Mouse (Mus musculus): ENCODE measurements at regions not wholly inside any gene's neighbourhood (a gene's known extent, or its start where the extent isn't known, plus 50 kb on each side); places are given as distances from the start of the nearest gene placed in this dataset.
"Not testable (repeated sequence)": the region's sequence is repeated elsewhere in the genome, so short reads cannot be mapped to it uniquely, and the experiment has no call there.

DNA sequence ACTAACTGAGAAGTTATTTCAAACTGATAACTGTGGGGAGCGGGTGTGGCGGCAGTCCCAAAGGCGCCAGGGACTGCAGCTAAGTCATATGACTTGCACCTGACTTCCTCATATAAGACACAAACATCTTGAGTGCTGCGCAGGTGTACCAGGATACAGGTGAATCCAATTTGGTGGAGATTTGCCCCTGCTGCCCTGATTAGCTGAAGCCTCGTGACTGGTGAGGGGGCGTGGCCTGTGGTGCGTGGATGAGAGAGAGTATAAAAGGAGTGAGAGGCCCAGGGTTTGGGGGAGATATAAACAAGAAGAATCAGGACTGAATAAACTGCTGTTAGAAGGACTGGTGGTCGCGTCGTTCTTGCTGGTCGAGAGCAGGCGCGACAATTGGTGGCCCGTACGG, 731.6 kb upstream of the Pcdh10 start:
- not testable (repeated sequence) for DNase-seq; H3K9ac ChIP-seq; H3K27me3 ChIP-seq (ENCODE audit: insufficient read depth, low read length); H3K4me3 ChIP-seq (ENCODE audit: low read depth, low read length); H3K4me1 ChIP-seq (ENCODE audit: insufficient read depth); ATAC-seq; H3K9me3 ChIP-seq (ENCODE audit: low read length); H3K36me3 ChIP-seq (ENCODE audit: insufficient read depth); H3K27ac ChIP-seq (ENCODE audit: low read depth, low read length); H3K4me2 ChIP-seq (ENCODE audit: low read depth)
- WGBS = 85% methylated on average over 5 of the region's 15 CpGs

DNA sequence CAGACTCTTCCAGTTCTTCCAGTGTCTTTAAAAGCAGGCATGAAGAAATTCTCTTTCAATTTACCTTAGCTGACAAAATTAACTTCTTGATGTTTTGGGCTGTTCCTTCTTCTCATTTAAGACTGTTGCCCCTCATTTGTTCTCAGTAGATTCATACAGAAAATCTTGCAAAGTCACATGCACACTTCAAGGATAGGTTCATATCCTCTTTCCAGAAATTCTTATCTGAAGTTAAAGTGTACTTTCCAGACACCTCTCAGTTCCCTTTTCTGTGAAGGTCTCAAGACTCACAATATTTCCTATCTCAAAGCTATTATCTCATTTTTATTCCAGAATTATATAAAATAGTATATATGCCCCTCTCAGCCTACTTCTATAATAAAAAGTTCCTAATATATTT, 681.8 kb upstream of the Pcdh10 start:
- TF ChIP-seq CTCF (IDR thresholded peaks at IDR 0.05; ENCODE audit: low read depth) = no peak
- no peaks in the 10 kb centered on the region for H3K4me1 ChIP-seq (ENCODE audit: insufficient read depth)
- no peak overlapping the region for H3K9ac ChIP-seq
- no peaks in the 10 kb centered on the region for H3K36me3 ChIP-seq (ENCODE audit: insufficient read depth)
- H3K4me3 ChIP-seq (ENCODE audit: low read depth, low read length) = no peak overlapping the region
- DNase-seq (no peak), ATAC-seq (no peak)
- H3K27ac ChIP-seq (ENCODE audit: low read depth, low read length) = no peak overlapping the region
- H3K4me2 ChIP-seq (ENCODE audit: low read depth) = no peak overlapping the region
- H3K9me3 ChIP-seq (ENCODE audit: low read length) = no peaks in the 10 kb centered on the region
- H3K27me3 ChIP-seq (ENCODE audit: insufficient read depth, low read length) = no peaks in the 10 kb centered on the region

DNA sequence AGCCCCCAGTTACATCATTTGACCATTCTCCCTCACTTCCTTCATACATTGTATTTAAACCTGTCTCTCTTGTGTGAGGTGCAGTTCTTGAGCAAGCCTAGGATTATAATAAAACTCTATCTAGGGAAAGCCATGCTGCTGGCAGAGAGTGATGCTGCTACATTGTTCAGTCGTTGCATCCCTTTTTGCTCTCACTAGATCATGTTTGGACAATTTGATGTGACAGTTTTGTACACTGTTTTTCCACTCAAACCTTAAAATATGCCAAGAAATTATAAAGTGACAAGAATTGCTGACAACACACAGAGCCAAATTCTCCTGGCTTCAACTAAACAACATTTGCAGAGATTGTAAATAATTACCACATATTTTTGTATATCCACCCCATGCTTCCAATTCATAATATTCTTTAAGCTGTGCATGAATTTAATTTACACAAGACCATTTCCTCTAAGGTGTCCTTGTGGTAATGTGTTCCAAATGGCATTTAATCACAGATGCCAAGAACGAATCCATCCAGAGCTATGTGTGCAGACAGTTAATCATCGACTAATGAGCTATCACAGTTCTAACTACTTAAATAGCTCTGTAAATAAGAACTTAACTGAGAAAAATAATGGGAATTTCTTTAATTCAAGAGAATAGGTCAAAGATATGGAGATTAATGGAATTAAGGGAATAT, 681.1 kb upstream of the Pcdh10 start:
- Histone ChIP-seq H3K9me3 (ENCODE audit: low read length) (no peaks in the 10 kb centered on the region), H3K27me3 (ENCODE audit: insufficient read depth, low read length) (no peaks in the 10 kb centered on the region), H3K27ac (ENCODE audit: low read depth, low read length) (no peak overlapping the region), H3K36me3 (ENCODE audit: insufficient read depth) (no peaks in the 10 kb centered on the region), H3K9ac (no peak overlapping the region), H3K4me3 (ENCODE audit: low read depth, low read length) (no peak overlapping the region), H3K4me2 (ENCODE audit: low read depth) (no peak overlapping the region), H3K4me1 (ENCODE audit: insufficient read depth) (no peaks in the 10 kb centered on the region)
- TF ChIP-seq CTCF (IDR thresholded peaks at IDR 0.05; ENCODE audit: low read depth) = no peak
- 41% methylated on average over 3 of the region's 3 CpGs for WGBS
- ATAC-seq (no peak), DNase-seq (peak; percentile 27)

DNA sequence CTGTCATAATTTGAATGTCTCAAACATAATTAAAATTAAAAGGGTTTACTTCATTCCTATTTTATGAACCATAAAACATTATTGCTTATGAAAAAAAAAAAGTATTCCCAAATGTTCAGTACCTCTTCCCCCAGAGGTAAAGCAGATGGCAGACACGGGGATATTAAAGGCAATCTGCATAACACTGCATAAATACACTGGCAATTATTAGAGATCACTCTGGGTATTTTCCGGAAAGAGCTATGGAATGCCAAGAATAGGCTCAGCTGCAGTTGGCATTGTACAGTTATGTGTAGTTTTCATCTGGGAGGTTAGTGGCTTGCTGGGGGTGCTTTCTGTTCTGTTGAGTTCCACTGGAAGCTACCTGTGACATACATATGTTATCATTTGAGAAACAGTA, 677.1 kb upstream of the Pcdh10 start:
- no peak for TF ChIP-seq CTCF (IDR thresholded peaks at IDR 0.05; ENCODE audit: low read depth)
- Histone ChIP-seq H3K4me3 (ENCODE audit: low read depth, low read length) (no peak overlapping the region), H3K4me1 (ENCODE audit: insufficient read depth) (no peaks in the 10 kb centered on the region), H3K9me3 (ENCODE audit: low read length) (no peaks in the 10 kb centered on the region), H3K27me3 (ENCODE audit: insufficient read depth, low read length) (no peaks in the 10 kb centered on the region), H3K9ac (no peak overlapping the region), H3K27ac (ENCODE audit: low read depth, low read length) (no peak overlapping the region), H3K36me3 (ENCODE audit: insufficient read depth) (no peaks in the 10 kb centered on the region), H3K4me2 (ENCODE audit: low read depth) (no peak overlapping the region)
- DNase-seq (no peak), ATAC-seq (no peak)
- WGBS = 40% methylated on average over 2 of the region's 2 CpGs

DNA sequence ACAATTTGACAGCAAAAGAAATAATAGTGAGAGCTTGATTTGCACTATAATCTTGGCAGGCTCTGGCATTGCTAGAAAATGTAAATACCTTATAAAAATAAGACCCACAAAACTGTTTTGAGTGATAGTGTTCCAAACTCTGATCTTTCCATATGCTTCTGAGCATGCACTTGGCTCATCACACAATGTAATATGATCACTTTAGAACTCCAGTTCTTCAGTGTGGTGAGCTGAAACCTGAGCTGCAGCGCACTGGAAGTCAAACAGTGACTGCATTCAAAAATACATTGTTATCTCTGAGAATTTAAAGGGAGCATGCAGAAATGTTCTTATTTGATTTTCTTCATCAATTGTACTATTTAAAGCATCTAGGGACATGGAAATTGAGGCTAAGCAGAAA, 672.5 kb upstream of the Pcdh10 start:
- no peak overlapping the region for H3K4me3 ChIP-seq (ENCODE audit: low read depth, low read length)
- ATAC-seq (no peak), DNase-seq (no peak)
- H3K27me3 ChIP-seq (ENCODE audit: insufficient read depth, low read length) = no peaks in the 10 kb centered on the region
- no peak for TF ChIP-seq CTCF (IDR thresholded peaks at IDR 0.05; ENCODE audit: low read depth)
- no peaks in the 10 kb centered on the region for H3K4me1 ChIP-seq (ENCODE audit: insufficient read depth)
- no peak overlapping the region for H3K9ac ChIP-seq
- no peaks in the 10 kb centered on the region for H3K9me3 ChIP-seq (ENCODE audit: low read length)
- no peaks in the 10 kb centered on the region for H3K36me3 ChIP-seq (ENCODE audit: insufficient read depth)
- WGBS = 53% methylated on average over 1 of the region's 1 CpGs
- no peak overlapping the region for H3K27ac ChIP-seq (ENCODE audit: low read depth, low read length)
- no peak overlapping the region for H3K4me2 ChIP-seq (ENCODE audit: low read depth)

DNA sequence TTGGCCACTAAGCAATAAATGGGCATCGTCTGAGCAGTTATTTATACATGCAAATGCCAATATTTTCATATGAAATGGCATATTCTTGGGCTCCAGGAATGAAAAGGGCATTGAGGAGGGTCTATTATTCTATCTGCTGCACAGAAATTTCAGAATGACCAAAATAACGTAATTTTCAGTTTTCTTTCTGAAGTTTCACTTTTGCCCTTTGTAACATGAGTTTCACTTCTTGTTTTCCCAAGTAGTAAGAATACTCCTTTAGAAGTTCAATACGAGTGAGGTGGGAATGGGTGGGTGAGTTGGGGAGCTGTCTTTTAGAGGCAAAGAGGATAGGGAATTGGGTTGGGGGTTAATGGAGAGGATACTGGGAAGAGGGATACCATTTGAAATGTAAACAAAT, 662.7 kb upstream of the Pcdh10 start:
- no peak for TF ChIP-seq CTCF (IDR thresholded peaks at IDR 0.05; ENCODE audit: low read depth)
- no peaks in the 10 kb centered on the region for H3K4me1 ChIP-seq (ENCODE audit: insufficient read depth)
- H3K4me3 ChIP-seq (ENCODE audit: low read depth, low read length) = no peak overlapping the region
- DNase-seq (no peak), ATAC-seq (no peak)
- no peaks in the 10 kb centered on the region for H3K36me3 ChIP-seq (ENCODE audit: insufficient read depth)
- no peaks in the 10 kb centered on the region for H3K9me3 ChIP-seq (ENCODE audit: low read length)
- H3K27ac ChIP-seq (ENCODE audit: low read depth, low read length) = no peak overlapping the region
- no peaks in the 10 kb centered on the region for H3K27me3 ChIP-seq (ENCODE audit: insufficient read depth, low read length)
- 87% methylated on average over 3 of the region's 3 CpGs for WGBS
- H3K9ac ChIP-seq = no peak overlapping the region
- no peak overlapping the region for H3K4me2 ChIP-seq (ENCODE audit: low read depth)
